Mouse (Mus musculus) forebrain, embryonic 16.5 days (tissue): ENCODE measurements at regions not wholly inside any gene's neighbourhood (a gene's known extent, or its start where the extent isn't known, plus 50 kb on each side); places are given as distances from the start of the nearest gene placed in this dataset.

Experiments
- ATAC-seq: fragments of 200-750 bp; cut with Nextera tagmentation; 2 replicates; pipeline ENCODE4 v1.8.0; 2017; ENCODE audit warnings: mild to moderate bottlenecking, moderate library complexity
- H3K27ac ChIP-seq: fragments of 300-500 bp; sonication (generic); 2 replicates; pipeline ENCODE4 v1.5.1; 2014; ENCODE audit warnings: low read length, control low read depth
- H3K27me3 ChIP-seq: fragments of 300-500 bp; sonication (generic); replicated peaks from 2 replicates; pipeline ENCODE4 v1.6.1; 2014; ENCODE audit warnings: low read length; ENCODE audit not compliant: control insufficient read depth, insufficient read depth
- H3K36me3 ChIP-seq: fragments of 300-500 bp; sonication (generic); 2 replicates; pipeline ENCODE4 v1.6.1; 2014; ENCODE audit not compliant: control insufficient read depth, insufficient read depth
- H3K4me1 ChIP-seq: fragments of 300-500 bp; sonication (generic); replicated peaks from 2 replicates; pipeline ENCODE4 v1.6.1; 2014; ENCODE audit warnings: low read length; ENCODE audit not compliant: control insufficient read depth, insufficient read depth
- H3K4me2 ChIP-seq: fragments of 300-500 bp; sonication (generic); 2 replicates; pipeline ENCODE4 v1.6.1; 2014; ENCODE audit warnings: mild to moderate bottlenecking, low read length, control low read depth
- H3K4me3 ChIP-seq: fragments of 300-500 bp; sonication (generic); replicated peaks from 2 replicates; pipeline ENCODE4 v1.5.1; 2014; ENCODE audit warnings: mild to moderate bottlenecking, low read length, control low read depth
- H3K9ac ChIP-seq: fragments of 300-500 bp; sonication (generic); replicated peaks from 2 replicates; pipeline ENCODE4 v1.6.1; 2014; ENCODE audit warnings: low read depth, low read length, control low read depth
- H3K9me3 ChIP-seq: fragments of 300-500 bp; sonication (generic); 2 replicates; pipeline ENCODE4 v1.6.1; 2016; ENCODE audit warnings: low read length; ENCODE audit not compliant: control insufficient read depth
- WGBS: fragments of 180-500 bp; shearing (Covaris S2); extraction: QIAGEN DNeasy Blood & Tissue Kit; methylation state at CpG from one replicate; pipeline ENCODE4 v1.1.7; 2014; 5-methylcytosine and 5-hydroxymethylcytosine counted together

DNA sequence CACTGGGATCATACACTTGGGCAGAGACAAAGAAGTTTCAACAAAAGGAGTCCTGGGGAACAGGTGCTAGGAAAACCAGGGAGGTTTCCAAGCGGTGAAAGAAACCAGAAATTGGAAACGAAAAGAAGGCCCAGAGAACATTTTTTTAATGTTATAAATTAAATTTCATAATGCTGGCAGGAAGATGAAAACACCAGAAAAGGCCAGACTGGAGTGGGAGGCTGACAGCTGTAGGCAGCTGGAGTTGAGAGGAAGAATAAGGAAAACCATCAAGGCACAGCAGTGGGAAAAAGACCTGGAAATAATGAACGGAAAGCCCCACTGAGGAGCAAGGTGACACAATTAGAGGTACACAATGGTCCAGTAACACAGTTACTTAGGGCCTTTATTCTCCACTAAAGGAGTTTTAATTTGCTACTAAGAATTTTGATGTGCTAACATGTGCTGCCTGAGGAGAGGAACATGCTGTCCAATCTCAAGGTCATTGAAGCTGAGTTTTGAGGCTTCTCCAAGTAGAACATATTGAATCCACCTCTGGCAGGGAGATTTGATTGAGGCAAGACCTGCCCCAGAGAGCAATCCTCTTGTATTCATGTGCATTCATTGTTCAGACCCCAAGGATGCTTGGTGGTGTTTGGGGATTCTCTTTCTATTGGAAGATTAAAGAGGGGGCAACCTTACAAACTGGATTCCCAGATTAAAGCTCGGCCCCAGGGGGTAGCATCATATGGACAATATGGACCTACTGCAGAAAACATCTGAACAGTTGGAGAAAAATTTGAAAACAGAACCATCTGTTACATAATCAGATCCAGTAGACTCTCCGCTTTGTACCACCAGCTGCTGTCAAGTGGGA lies 53.9 kb upstream of the Igf1 start:
- WGBS: 72% methylated on average over 5 of the region's 5 CpGs
- Histone ChIP-seq H3K4me3 (no peak overlapping the region), H3K27me3 (no peaks in the 10 kb centered on the region), H3K27ac (no peak overlapping the region), H3K9me3 (no peaks in the 10 kb centered on the region), H3K4me2 (no peak overlapping the region), H3K36me3 (no peaks in the 10 kb centered on the region), H3K9ac (no peak overlapping the region), H3K4me1 (no peaks in the 10 kb centered on the region)
- ATAC-seq: no peak

- no peak overlapping the region for H3K9ac ChIP-seq
- no peak overlapping the region for H3K27ac ChIP-seq
- no peaks in the 10 kb centered on the region for H3K4me1 ChIP-seq
- no peaks in the 10 kb centered on the region for H3K27me3 ChIP-seq
- no peaks in the 10 kb centered on the region for H3K36me3 ChIP-seq
- H3K4me3 ChIP-seq: no peak overlapping the region
- no peak for ATAC-seq
- no peak overlapping the region for H3K4me2 ChIP-seq
- no peaks in the 10 kb centered on the region for H3K9me3 ChIP-seq
- WGBS: 100% methylated on average over 1 of the region's 1 CpGs
Observed at GRCm38 (mm10) chr10:87804792-87805082, 53.3 kb upstream of the Igf1 start.
